Mouse (Mus musculus) lung, adult 2 months (tissue): Measurements from ENCODE around the gene Map3k4.
"Not testable (repeated sequence)": the region's sequence is repeated elsewhere in the genome, so short reads cannot be mapped to it uniquely, and the experiment has no call there.

Experiments
- CTCF ChIP-seq: fragments of 200-500 bp; IDR thresholded peaks from 2 replicates; pipeline ENCODE4 v1.5.1; 2011; ENCODE audit warnings: mild to moderate bottlenecking, low read length, control low read depth; ENCODE audit not compliant: insufficient read depth
- POLR2A ChIP-seq: fragments of 200-500 bp; IDR thresholded peaks from 2 replicates; pipeline ENCODE4 v1.6.1; 2011; ENCODE audit warnings: low read depth, mild to moderate bottlenecking, control low read depth, low read length, borderline replicate concordance; ENCODE audit errors: extremely low read depth

DNA sequence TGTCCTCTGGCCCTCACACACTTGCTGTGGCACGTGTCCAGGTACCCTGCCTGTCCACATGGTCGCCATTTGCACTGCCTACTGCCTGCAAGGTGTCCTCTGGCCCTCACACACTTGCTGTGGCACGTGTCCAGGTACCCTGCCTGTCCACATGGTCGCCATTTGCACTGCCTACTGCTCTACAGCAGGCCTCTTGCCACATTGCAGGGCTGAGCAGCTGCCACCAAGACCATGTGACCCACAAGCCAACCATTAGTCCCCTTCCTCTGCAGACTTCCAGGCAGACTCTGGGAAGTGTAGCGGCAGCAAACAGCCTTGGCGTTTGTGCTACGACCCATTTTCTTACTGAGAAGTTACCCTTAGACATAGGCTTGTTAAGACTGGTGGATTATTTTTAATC, 94.0 kb downstream of the Map3k4 start:
- not testable (repeated sequence) for TF ChIP-seq CTCF, POLR2A
